Comparison of ENCODE assay signal across 9 mouse cellular contexts in genomic region chr2:29858748-29859473, GRCm38 (mm10). TPM values are rescaled to one million over a fixed set of nuclear protein-coding genes. Genes with fewer than 3 reads are reported as not detected.
DNase-seq lines count a peak whose midpoint lies in the region; ATAC-seq lines count a peak whose summit lies in the region.
"Had no signal": no experiment of that assay in that cellular context is flagged by ENCODE, and none has a peak within 500 bp of the region (broad histone marks: within the 10 kb centered on the region; RNA-seq: fewer than 3 reads in every experiment).

No protein-coding gene starts in this region.

- H3K36me3 ChIP-seq in forebrain, embryonic 10.5 days (replicated peaks) = no peaks in the 10 kb centered on the region
- H3K36me3 ChIP-seq in forebrain, embryonic 12.5 days (replicated peaks) = no peaks in the 10 kb centered on the region
- no peaks in the 10 kb centered on the region for H3K36me3 ChIP-seq in neural tube, embryonic 15.5 days
- no peaks in the 10 kb centered on the region for H3K36me3 ChIP-seq in midbrain, embryonic 14.5 days (ENCODE audit: control insufficient read depth, insufficient read depth, low read length)
- H3K36me3 ChIP-seq: hindbrain, embryonic 15.5 days had no signal

- no peak overlapping the region for H3K4me3 ChIP-seq in forebrain, embryonic 10.5 days
- no peak overlapping the region for H3K4me3 ChIP-seq in forebrain, embryonic 12.5 days (replicated peaks)
- H3K4me3 ChIP-seq in neural tube, embryonic 15.5 days (replicated peaks) = no peak overlapping the region
- no peak overlapping the region for H3K4me3 ChIP-seq in midbrain, embryonic 14.5 days (replicated peaks; ENCODE audit: low read depth, low read length)
- H3K4me3 ChIP-seq: hindbrain, embryonic 15.5 days had no signal

- H3K9me3 ChIP-seq in forebrain, embryonic 10.5 days = no peaks in the 10 kb centered on the region
- H3K9me3 ChIP-seq in forebrain, embryonic 12.5 days = no peaks in the 10 kb centered on the region
- H3K9me3 ChIP-seq in neural tube, embryonic 15.5 days (replicated peaks) = no peaks in the 10 kb centered on the region
- H3K9me3 ChIP-seq in midbrain, embryonic 14.5 days (ENCODE audit: control insufficient read depth, low read length) = no peaks in the 10 kb centered on the region
- H3K9me3 ChIP-seq: hindbrain, embryonic 15.5 days had no signal

- DNase-seq in forebrain, embryonic 10.5 days (ENCODE audit: extremely low spot score, low spot score) = peak; percentile 71
- DNase-seq in neural tube, embryonic 10.5 days (ENCODE audit: extremely low spot score, low spot score) = peak; percentile 81
- DNase-seq in kidney, postnatal 14 days = peak; percentile 44
- DNase-seq in midbrain, embryonic 14.5 days = peak; percentile 81
- no peak for DNase-seq in testis, postnatal 10 days (ENCODE audit: low spot score)

- H3K27me3 ChIP-seq in forebrain, embryonic 10.5 days (ENCODE audit: poor library complexity, severe bottlenecking) = peaks cover 75% of the 10 kb centered on the region
- peaks cover 72% of the 10 kb centered on the region for H3K27me3 ChIP-seq in forebrain, embryonic 12.5 days
- no peaks in the 10 kb centered on the region for H3K27me3 ChIP-seq in neural tube, embryonic 15.5 days (replicated peaks)
- H3K27me3 ChIP-seq in midbrain, embryonic 14.5 days (ENCODE audit: control insufficient read depth, insufficient read depth, low read length) = no peaks in the 10 kb centered on the region
- H3K27me3 ChIP-seq: hindbrain, embryonic 15.5 days had no signal

- ATAC-seq in forebrain, embryonic 12.5 days (ENCODE audit: low FRiP score) = no peak
- ATAC-seq in neural tube, embryonic 15.5 days (ENCODE audit: low FRiP score) = no peak
- ATAC-seq in common myeloid progenitor, adult 5-6 weeks (replicated peaks; ENCODE audit: low read depth, poor library complexity, severe bottlenecking) = peak; percentile 85
- no peak for ATAC-seq in midbrain, embryonic 14.5 days (ENCODE audit: low FRiP score, low TSS enrichment)

- 13% methylated on average over 5 of the region's 5 CpGs for WGBS in forebrain, embryonic 10.5 days
- WGBS in forebrain, embryonic 12.5 days = 13% methylated on average over 5 of the region's 5 CpGs
- 10% methylated on average over 5 of the region's 5 CpGs for WGBS in neural tube, embryonic 15.5 days
- 9% methylated on average over 5 of the region's 5 CpGs for WGBS in midbrain, embryonic 14.5 days

- H3K9ac ChIP-seq in forebrain, embryonic 12.5 days = no peak overlapping the region
- H3K9ac ChIP-seq in neural tube, embryonic 15.5 days (replicated peaks) = no peak overlapping the region
- no peak overlapping the region; the same call in 1 of the 2 replicates for H3K9ac ChIP-seq in midbrain, embryonic 14.5 days (replicated peaks; ENCODE audit: low read length)
- H3K9ac ChIP-seq: hindbrain, embryonic 15.5 days had no signal

- no peak overlapping the region for H3K4me2 ChIP-seq in forebrain, embryonic 12.5 days
- no peak overlapping the region for H3K4me2 ChIP-seq in neural tube, embryonic 15.5 days
- H3K4me2 ChIP-seq in midbrain, embryonic 14.5 days (ENCODE audit: low read length) = no peak overlapping the region
- H3K4me2 ChIP-seq: hindbrain, embryonic 15.5 days had no signal

- peaks cover 34% of the 10 kb centered on the region for H3K4me1 ChIP-seq in forebrain, embryonic 10.5 days
- H3K4me1 ChIP-seq in forebrain, embryonic 12.5 days = peaks cover 32% of the 10 kb centered on the region
- H3K4me1 ChIP-seq in neural tube, embryonic 15.5 days = peaks cover 19% of the 10 kb centered on the region
- H3K4me1 ChIP-seq in midbrain, embryonic 14.5 days (ENCODE audit: control insufficient read depth, insufficient read depth, low read length) = peaks cover 20% of the 10 kb centered on the region

- no peak overlapping the region for H3K27ac ChIP-seq in forebrain, embryonic 10.5 days
- no peak overlapping the region for H3K27ac ChIP-seq in forebrain, embryonic 12.5 days
- H3K27ac ChIP-seq in neural tube, embryonic 15.5 days (replicated peaks) = no peak overlapping the region
- no peak overlapping the region for H3K27ac ChIP-seq in midbrain, embryonic 14.5 days (replicated peaks; ENCODE audit: low read depth, low read length)
- H3K27ac ChIP-seq: hindbrain, embryonic 15.5 days had no signal

RNA-seq across cellular contexts. Expression of gene Cercam, which starts 10.1 kb away (rescaled TPM):
- 15.0 and 16.3 TPM in 2 replicates for polyA plus RNA-seq in forebrain, embryonic 10.5 days (2016; fragmentation: Nextera tagmentation; extraction: Ambion mirVana)
- polyA plus RNA-seq in forebrain, embryonic 12.5 days (2016; fragmentation: Nextera tagmentation; extraction: Ambion mirVana) = 9.4 and 10.1 TPM in 2 replicates
- polyA plus RNA-seq in neural tube, embryonic 15.5 days (2015; fragmentation: Nextera tagmentation; extraction: Ambion mirVana) = 25.8 and 27.4 TPM in 2 replicates
- total RNA-seq in common myeloid progenitor, adult 5-6 weeks (2017) = 9.8 and 14.0 TPM in 2 replicates
- 10.9 and 13.2 TPM in 2 replicates for polyA plus RNA-seq in midbrain, embryonic 14.5 days (2014; fragmentation: Nextera tagmentation; extraction: Ambion mirVana)

RNA-seq across cellular contexts. Expression of gene Odf2, which starts 30.1 kb away (rescaled TPM):
- 124 and 125 TPM in 2 replicates for polyA plus RNA-seq in forebrain, embryonic 10.5 days (2016; fragmentation: Nextera tagmentation; extraction: Ambion mirVana)
- polyA plus RNA-seq in forebrain, embryonic 12.5 days (2016; fragmentation: Nextera tagmentation; extraction: Ambion mirVana) = 118 and 133 TPM in 2 replicates
- 62.4 and 66.8 TPM in 2 replicates for polyA plus RNA-seq in neural tube, embryonic 15.5 days (2015; fragmentation: Nextera tagmentation; extraction: Ambion mirVana)
- 76.4 and 93.2 TPM in 2 replicates for total RNA-seq in common myeloid progenitor, adult 5-6 weeks (2017)
- polyA plus RNA-seq in midbrain, embryonic 14.5 days (2014; fragmentation: Nextera tagmentation; extraction: Ambion mirVana) = 47.1 and 60.3 TPM in 2 replicates

RNA-seq across cellular contexts. Expression of gene Urm1, which starts 39.0 kb away (rescaled TPM):
- polyA plus RNA-seq in forebrain, embryonic 10.5 days (2016; fragmentation: Nextera tagmentation; extraction: Ambion mirVana) = 15.9 and 17.4 TPM in 2 replicates
- polyA plus RNA-seq in forebrain, embryonic 12.5 days (2016; fragmentation: Nextera tagmentation; extraction: Ambion mirVana) = 13.6 and 14.9 TPM in 2 replicates
- 27.7 and 28.3 TPM in 2 replicates for polyA plus RNA-seq in neural tube, embryonic 15.5 days (2015; fragmentation: Nextera tagmentation; extraction: Ambion mirVana)
- total RNA-seq in common myeloid progenitor, adult 5-6 weeks (2017) = 20.1 and 23.9 TPM in 2 replicates
- polyA plus RNA-seq in midbrain, embryonic 14.5 days (2014; fragmentation: Nextera tagmentation; extraction: Ambion mirVana) = 22.4 and 28.0 TPM in 2 replicates

RNA-seq across cellular contexts. Expression of gene Slc27a4, which starts 56.5 kb away (rescaled TPM):
- 7.9 and 8.6 TPM in 2 replicates for polyA plus RNA-seq in forebrain, embryonic 10.5 days (2016; fragmentation: Nextera tagmentation; extraction: Ambion mirVana)
- 16.5 and 19.4 TPM in 2 replicates for polyA plus RNA-seq in forebrain, embryonic 12.5 days (2016; fragmentation: Nextera tagmentation; extraction: Ambion mirVana)
- 43.0 and 48.9 TPM in 2 replicates for polyA plus RNA-seq in neural tube, embryonic 15.5 days (2015; fragmentation: Nextera tagmentation; extraction: Ambion mirVana)
- 3.3 and 5.9 TPM in 2 replicates for total RNA-seq in common myeloid progenitor, adult 5-6 weeks (2017)
- 36.1 and 40.0 TPM in 2 replicates for polyA plus RNA-seq in midbrain, embryonic 14.5 days (2014; fragmentation: Nextera tagmentation; extraction: Ambion mirVana)
